In genomic region chr17:26676252-26676615, GRCm38 (mm10) we compare ENCODE assay signal across 8 mouse cellular contexts. TPM values are rescaled to one million over a fixed set of nuclear protein-coding genes. Genes with fewer than 3 reads are reported as not detected.
DNase-seq lines count a peak whose midpoint lies in the region; ATAC-seq and TF ChIP-seq lines count a peak whose summit lies in the region.

No protein-coding gene starts in this region.

- no peaks in the 10 kb centered on the region for H3K9me3 ChIP-seq in heart, embryonic 15.5 days (replicated peaks)
- H3K9me3 ChIP-seq in liver, embryonic 14.5 days (ENCODE audit: control insufficient read depth, low read length) = no peaks in the 10 kb centered on the region
- no peaks in the 10 kb centered on the region for H3K9me3 ChIP-seq in neural tube, embryonic 11.5 days (ENCODE audit: control insufficient read depth, low read length)
- H3K9me3 ChIP-seq in stomach, postnatal 0 days (ENCODE audit: control insufficient read depth, low read length) = no peaks in the 10 kb centered on the region

- H3K36me3 ChIP-seq in heart, embryonic 15.5 days = peaks cover 5% of the 10 kb centered on the region; the same call in 1 of the 2 replicates
- H3K36me3 ChIP-seq in liver, embryonic 14.5 days (replicated peaks; ENCODE audit: control insufficient read depth, insufficient read depth, low read depth) = no peaks in the 10 kb centered on the region; the same call in 1 of the 2 replicates
- H3K36me3 ChIP-seq in neural tube, embryonic 11.5 days (ENCODE audit: control insufficient read depth, insufficient read depth, low read length) = no peaks in the 10 kb centered on the region
- no peaks in the 10 kb centered on the region; the same call in 1 of the 2 replicates for H3K36me3 ChIP-seq in stomach, postnatal 0 days (ENCODE audit: control insufficient read depth, insufficient read depth, low read length)

- H3K27me3 ChIP-seq in heart, embryonic 15.5 days = no peaks in the 10 kb centered on the region
- no peaks in the 10 kb centered on the region for H3K27me3 ChIP-seq in liver, embryonic 14.5 days (ENCODE audit: control insufficient read depth, insufficient read depth, low read length)
- H3K27me3 ChIP-seq in neural tube, embryonic 11.5 days (ENCODE audit: control insufficient read depth, insufficient read depth, low read length) = no peaks in the 10 kb centered on the region
- H3K27me3 ChIP-seq in stomach, postnatal 0 days (ENCODE audit: control insufficient read depth, insufficient read depth, low read length) = no peaks in the 10 kb centered on the region

- peak overlapping the region; percentile 76 for H3K4me2 ChIP-seq in heart, embryonic 15.5 days
- H3K4me2 ChIP-seq in liver, embryonic 14.5 days (ENCODE audit: low read depth) = peak overlapping the region; percentile 86
- H3K4me2 ChIP-seq in neural tube, embryonic 11.5 days (ENCODE audit: low read depth) = peak overlapping the region; percentile 73
- peak overlapping the region; percentile 62 for H3K4me2 ChIP-seq in stomach, postnatal 0 days (replicated peaks; ENCODE audit: low read depth)

- TF ChIP-seq CTCF in liver, embryonic 14.5 days (IDR thresholded peaks at IDR 0.05; ENCODE audit: low read depth) = no peak
- no peak for TF ChIP-seq CTCF in stomach, postnatal 0 days (IDR thresholded peaks at IDR 0.05; ENCODE audit: low read depth)

- peak overlapping the region; percentile 93 for H3K4me3 ChIP-seq in brown adipose tissue, adult 24 weeks (ENCODE audit: insufficient read depth, low read depth, low read length)
- H3K4me3 ChIP-seq in heart, embryonic 15.5 days = peak overlapping the region; percentile 93
- peak overlapping the region; percentile 75 to 89 for H3K4me3 ChIP-seq in liver, embryonic 14.5 days (ENCODE audit: insufficient read depth in 1 of 2, low read depth in 2 of 2, low read length in 2 of 2)
- H3K4me3 ChIP-seq in neural tube, embryonic 11.5 days (ENCODE audit: low read depth, low read length) = peak overlapping the region; percentile 90
- peak overlapping the region; percentile 60 for H3K4me3 ChIP-seq in stomach, postnatal 0 days (ENCODE audit: low read depth, low read length)

- H3K4me1 ChIP-seq in brown adipose tissue, adult 24 weeks (ENCODE audit: control insufficient read depth, insufficient read depth, insufficient read length, low read length) = peaks cover 14% of the 10 kb centered on the region
- peaks cover 28% of the 10 kb centered on the region for H3K4me1 ChIP-seq in heart, embryonic 15.5 days (replicated peaks)
- peaks cover 14 to 19% of the 10 kb centered on the region in 2 experiments for H3K4me1 ChIP-seq in liver, embryonic 14.5 days (replicated peaks; ENCODE audit: control insufficient read depth in 2 of 2, insufficient read depth in 2 of 2, low read length in 1 of 2)
- H3K4me1 ChIP-seq in neural tube, embryonic 11.5 days (ENCODE audit: control insufficient read depth, insufficient read depth, low read length) = peaks cover 5% of the 10 kb centered on the region
- 0 out of 2 replicates have a peak, but pooled peaks cover 2% of the 10 kb centered on the region for H3K4me1 ChIP-seq in stomach, postnatal 0 days (replicated peaks; ENCODE audit: control insufficient read depth, insufficient read depth)

- DNase-seq in CD4-positive, CD25-positive, alpha-beta regulatory T cell, adult 2 months (ENCODE audit: low read depth, low spot score) = peak; percentile 96
- DNase-seq in fibroblast of lung, adult 2 months (ENCODE audit: low read depth) = peak; percentile 73
- DNase-seq in kidney, postnatal 25 days = peak; percentile 95
- DNase-seq in liver, embryonic 14.5 days (ENCODE audit: low read depth in 3 of 3, low spot score in 3 of 3) = peak; percentile 79 to 86 (median 80)
- peak; percentile 91 for DNase-seq in neural tube, embryonic 11.5 days (ENCODE audit: low spot score)
- DNase-seq in stomach, postnatal 0 days (ENCODE audit: low spot score) = peak; percentile 96

- H3K9ac ChIP-seq in heart, embryonic 15.5 days = peak overlapping the region; percentile 86
- peak overlapping the region; percentile 94 for H3K9ac ChIP-seq in liver, embryonic 14.5 days (replicated peaks)
- H3K9ac ChIP-seq in neural tube, embryonic 11.5 days (ENCODE audit: low read length) = peak overlapping the region; percentile 76
- H3K9ac ChIP-seq in stomach, postnatal 0 days (ENCODE audit: low read length) = peak overlapping the region; percentile 83

- under 1% methylated on average over 30 of the region's 30 CpGs for WGBS in heart, embryonic 15.5 days
- WGBS in liver, embryonic 14.5 days (ENCODE audit: insufficient replicate concordance) = 0% methylated on average over 30 of the region's 30 CpGs
- under 1% methylated on average over 30 of the region's 30 CpGs for WGBS in neural tube, embryonic 11.5 days
- under 1% methylated on average over 30 of the region's 30 CpGs for WGBS in stomach, postnatal 0 days

- ATAC-seq in heart, embryonic 15.5 days (replicated peaks; ENCODE audit: insufficient number of reproducible peaks, insufficient read depth, low FRiP score, low read depth) = peak; percentile 92
- ATAC-seq in liver, embryonic 14.5 days (ENCODE audit: insufficient read depth) = peak; percentile 88
- peak; percentile 88 for ATAC-seq in neural tube, embryonic 11.5 days (ENCODE audit: insufficient read depth, low FRiP score, low TSS enrichment)
- ATAC-seq in stomach, postnatal 0 days (ENCODE audit: low FRiP score, low TSS enrichment) = peak; percentile 95

- H3K27ac ChIP-seq in brown adipose tissue, adult 24 weeks (replicated peaks; ENCODE audit: low read depth, low read length) = peak overlapping the region; percentile 97
- peak overlapping the region; percentile 97 for H3K27ac ChIP-seq in heart, embryonic 15.5 days
- H3K27ac ChIP-seq in liver, embryonic 14.5 days = peak overlapping the region; percentile 90
- peak overlapping the region; percentile 53; the same call in 1 of the 2 replicates for H3K27ac ChIP-seq in neural tube, embryonic 11.5 days (ENCODE audit: low read depth, low read length)
- peak overlapping the region; percentile 96 for H3K27ac ChIP-seq in stomach, postnatal 0 days (replicated peaks)

- TF ChIP-seq EP300 in liver, embryonic 14.5 days (IDR thresholded peaks at IDR 0.05; ENCODE audit: low read depth) = no peak
- no peak for TF ChIP-seq EP300 in stomach, postnatal 0 days (optimal IDR thresholded peaks at IDR 0.05)

RNA-seq across cellular contexts. Expression of gene Atp6v0e, which starts 13.2 kb away (rescaled TPM):
- polyA plus RNA-seq in brown adipose tissue, adult 24 weeks (2012; ENCODE audit: insufficient read depth, insufficient read length, missing spikeins) = 314 and 348 TPM in 2 replicates
- polyA plus RNA-seq in heart, embryonic 15.5 days (2015; fragmentation: Nextera tagmentation; extraction: Ambion mirVana) = 197 and 200 TPM in 2 replicates
- 99.3 and 118 TPM in 2 replicates for polyA plus RNA-seq in liver, embryonic 14.5 days (2012; rRNA removed)
- 204 and 209 TPM in 2 replicates for polyA plus RNA-seq in liver, embryonic 14.5 days (2014; fragmentation: Nextera tagmentation; extraction: Ambion mirVana)
- 107 and 122 TPM in 2 replicates for polyA plus RNA-seq in neural tube, embryonic 11.5 days (2014; fragmentation: Nextera tagmentation; extraction: Ambion mirVana)
- polyA plus RNA-seq in stomach, postnatal 0 days (2015; fragmentation: Nextera tagmentation; extraction: Ambion mirVana) = 334 and 340 TPM in 2 replicates

RNA-seq across cellular contexts. Expression of gene Crebrf, which starts 39.2 kb away (rescaled TPM):
- polyA plus RNA-seq in brown adipose tissue, adult 24 weeks (2012; ENCODE audit: insufficient read depth, insufficient read length, missing spikeins) = 16.0 and 26.6 TPM in 2 replicates
- 6.5 and 8.6 TPM in 2 replicates for polyA plus RNA-seq in heart, embryonic 15.5 days (2015; fragmentation: Nextera tagmentation; extraction: Ambion mirVana)
- 1.2 and 1.3 TPM in 2 replicates for polyA plus RNA-seq in liver, embryonic 14.5 days (2012; rRNA removed)
- polyA plus RNA-seq in liver, embryonic 14.5 days (2014; fragmentation: Nextera tagmentation; extraction: Ambion mirVana) = 2.8 and 3.2 TPM in 2 replicates
- polyA plus RNA-seq in neural tube, embryonic 11.5 days (2014; fragmentation: Nextera tagmentation; extraction: Ambion mirVana) = 2.8 and 3.2 TPM in 2 replicates
- 6.1 and 9.3 TPM in 2 replicates for polyA plus RNA-seq in stomach, postnatal 0 days (2015; fragmentation: Nextera tagmentation; extraction: Ambion mirVana)

Comparison
In these comparisons a context has a peak if more than half of its experiments do, and no peak if none do; other contexts are left out.
1. Peak in every context shown above with its lines: DNase-seq, ATAC-seq, H3K4me3 ChIP-seq and H3K27ac ChIP-seq.